Mouse (Mus musculus) T-helper 17 cell (primary cell): ENCODE data around the gene Sipa1l1.

Experiments
- in situ Hi-C, 2 experiments: fragments of 300-600 bp; cut with MboI, MseI; formaldehyde crosslinking; loops; 1 replicate in 1 of 2; 2 replicates in 1 of 2; pipeline ENCODE4 v1.15.1; 2025; ENCODE audit warnings: high pct_unique_total_duplicates in 2 of 2

Gene Sipa1l1

DNA sequence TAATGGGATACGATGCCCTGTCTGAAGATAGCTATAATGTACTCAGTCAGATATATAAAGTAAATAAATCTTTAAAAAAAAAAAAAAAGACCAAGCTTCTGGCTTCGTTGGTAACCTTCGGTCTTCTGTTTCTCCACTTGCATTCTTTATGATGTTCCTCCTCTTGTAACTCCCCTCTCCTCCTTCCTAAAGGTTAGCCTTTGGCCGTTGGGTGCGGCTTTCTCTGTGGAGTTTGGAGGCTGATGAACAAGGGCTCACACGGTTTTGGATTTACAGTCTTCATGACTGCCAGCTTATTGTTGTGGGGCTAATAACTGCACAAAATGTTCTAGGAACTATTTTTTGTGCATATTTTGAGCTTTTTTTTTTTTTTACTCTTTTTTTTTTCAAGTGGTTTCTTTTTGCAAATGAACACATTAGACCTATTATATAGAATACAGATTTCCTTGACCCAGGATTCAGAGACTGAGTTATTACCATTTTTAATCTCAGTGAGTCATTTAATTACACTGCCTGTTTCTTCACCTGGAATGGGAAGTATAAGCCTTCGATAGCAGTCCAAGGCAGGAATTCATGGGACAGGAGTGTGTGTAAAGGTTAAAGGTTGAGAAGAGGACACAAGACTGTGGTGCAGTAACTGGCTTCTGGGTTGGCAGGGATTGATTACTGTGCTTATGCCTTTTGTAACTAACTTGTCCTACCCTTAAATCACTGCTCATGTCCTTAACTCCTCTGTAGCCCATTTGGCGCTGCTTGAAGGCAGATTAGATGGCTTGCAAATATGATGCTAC is 37.9 kb downstream of the Sipa1l1 start:
- in situ Hi-C loops: loop anchor here in 1 of 2 experiments (10.0 kb wide), 1 partner anchor 1398 kb away; no protein-coding TSS in a partner anchor

DNA sequence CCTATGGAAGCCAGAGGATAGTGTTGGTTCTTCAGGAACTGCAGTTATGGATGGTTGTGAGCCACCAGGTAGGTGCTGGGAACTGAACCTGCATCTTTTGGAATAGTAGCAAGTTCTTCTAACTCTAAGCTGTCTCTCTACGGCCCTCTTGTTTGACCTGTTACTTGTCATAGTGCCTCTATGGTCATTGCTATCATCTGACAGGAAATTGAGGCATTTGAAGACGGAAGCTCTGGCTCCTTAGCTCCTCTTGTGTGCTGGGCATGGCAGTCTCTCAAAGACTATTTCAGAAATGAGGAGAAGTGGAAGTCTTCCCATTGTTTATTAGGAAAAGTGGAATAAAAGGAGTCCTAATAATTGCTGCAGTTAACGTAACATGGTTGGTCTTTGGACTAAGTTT is 38.9 kb downstream of the Sipa1l1 start:
- in situ Hi-C loops: loop anchor here in 1 of 2 experiments (10.0 kb wide), 1 partner anchor 1397 kb away; no protein-coding TSS in a partner anchor

DNA sequence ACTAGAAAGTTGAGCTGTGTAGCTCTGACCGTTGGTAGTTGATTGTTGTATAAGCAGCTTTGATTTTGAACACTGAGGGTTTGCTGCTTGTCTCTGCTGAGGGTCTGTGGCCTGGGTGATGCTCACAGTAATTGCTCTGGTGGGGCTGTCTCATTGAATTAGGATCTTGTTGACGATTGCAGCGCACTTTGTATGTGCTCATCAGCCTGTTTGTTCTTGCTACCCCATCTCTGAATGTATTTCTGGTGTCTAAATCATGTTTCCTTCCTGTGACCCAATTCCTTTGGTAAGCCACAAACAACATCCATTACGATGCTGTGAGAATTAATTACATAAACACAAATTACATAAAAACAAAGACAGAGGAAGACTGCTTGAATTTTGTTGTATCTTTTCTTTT is 39.5 kb downstream of the Sipa1l1 start:
- in situ Hi-C loops: loop anchor here in 1 of 2 experiments (10.0 kb wide), 1 partner anchor 1396 kb away; no protein-coding TSS in a partner anchor

DNA sequence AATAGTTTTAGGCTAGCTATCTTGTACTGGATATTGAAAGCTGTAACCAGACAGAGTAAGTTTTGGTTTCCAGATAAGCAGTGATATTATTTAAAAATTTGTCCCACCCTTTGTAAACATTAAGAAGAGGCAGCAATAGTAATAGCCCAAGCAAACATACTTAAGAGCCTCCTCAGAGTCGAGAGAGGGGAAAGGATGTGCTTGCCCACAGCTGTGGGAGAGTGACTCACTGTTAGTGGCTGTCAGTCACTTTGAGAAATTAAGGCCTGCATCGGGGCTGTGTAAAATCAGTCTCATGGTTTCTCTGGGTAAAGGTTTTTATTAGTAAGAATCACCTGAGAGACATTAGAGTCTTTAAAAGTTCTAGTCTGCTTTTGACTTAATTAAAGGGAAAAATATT is 40.6 kb downstream of the Sipa1l1 start:
- in situ Hi-C loops: loop anchor here in 1 of 2 experiments (10.0 kb wide), 1 partner anchor 1395 kb away; no protein-coding TSS in a partner anchor

DNA sequence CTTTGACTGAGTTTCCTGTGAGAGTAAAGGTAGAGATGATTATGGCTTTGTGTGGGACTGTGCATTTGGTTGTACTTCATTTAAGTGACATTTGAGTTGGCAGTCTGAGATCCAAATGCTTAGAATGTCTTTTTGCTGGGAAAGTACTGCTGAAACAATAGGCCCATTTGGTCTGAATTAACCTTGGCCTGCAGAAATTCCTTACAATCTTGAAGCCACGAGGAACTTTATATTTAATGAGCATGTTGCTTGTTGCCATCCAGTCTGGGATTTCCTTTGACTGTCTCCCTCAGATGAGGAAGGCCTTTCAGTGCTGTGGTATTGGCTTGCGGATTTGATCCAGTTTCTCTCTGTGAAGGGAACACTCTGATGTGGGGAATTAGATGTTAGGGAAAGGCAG is 43.9 kb downstream of the Sipa1l1 start:
- in situ Hi-C loops: no loop called here

DNA sequence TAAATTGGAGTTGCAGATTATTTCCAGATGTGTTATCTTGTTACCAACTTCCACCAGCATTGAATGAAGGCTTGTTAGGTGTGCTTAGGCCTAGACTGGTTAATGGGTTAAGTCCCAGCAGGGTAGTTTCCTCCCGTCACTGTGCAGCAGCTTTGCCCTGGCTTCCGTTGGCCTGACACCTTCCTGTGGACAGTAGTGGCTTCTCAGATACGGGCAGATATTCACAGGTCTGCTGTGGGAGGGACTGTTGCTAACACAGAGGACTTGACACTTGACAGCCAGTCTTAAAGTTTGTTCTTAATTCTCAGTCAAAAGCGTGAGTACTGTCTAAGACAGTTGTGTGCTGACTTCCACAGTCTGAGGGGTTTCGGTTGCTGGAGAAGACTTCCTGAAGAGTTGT is 45.8 kb downstream of the Sipa1l1 start:
- in situ Hi-C loops: no loop called here

DNA sequence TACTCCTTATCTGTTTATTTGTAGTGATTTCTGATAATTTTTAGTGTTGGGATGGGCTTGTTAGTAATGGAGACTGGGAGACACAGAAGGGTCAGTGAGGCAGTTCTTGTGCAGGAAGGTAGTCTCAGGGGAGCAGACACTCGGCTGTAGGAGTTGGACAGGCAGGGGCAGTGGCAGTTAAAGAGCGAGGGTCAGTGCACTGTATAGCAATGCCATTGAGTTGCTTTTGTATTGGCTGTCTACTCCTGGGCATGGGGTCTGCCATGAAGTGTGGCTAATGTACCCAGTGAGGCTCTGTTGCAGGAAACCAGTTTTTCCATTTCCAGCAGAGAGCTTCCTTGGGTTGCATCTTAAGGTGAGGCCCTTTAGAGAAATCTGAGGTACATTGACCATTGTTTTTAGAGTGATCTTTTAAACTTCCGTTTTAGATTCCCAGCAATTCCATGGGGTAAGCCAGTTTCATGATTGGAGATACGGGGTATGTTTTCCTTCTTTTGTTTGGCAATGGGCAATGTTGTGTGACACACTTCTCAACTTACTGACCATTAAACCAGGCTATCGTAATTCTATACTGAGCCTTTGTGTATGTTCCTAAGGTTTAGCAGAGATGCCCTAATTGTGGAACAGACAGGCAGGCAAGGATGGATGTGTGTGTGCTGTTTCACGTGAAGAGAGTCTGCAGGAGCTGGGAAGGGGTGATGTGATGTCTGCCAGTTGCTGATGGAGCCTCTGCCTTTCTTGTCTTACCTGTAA is 47.9 kb downstream of the Sipa1l1 start:
- in situ Hi-C loops: no loop called here

DNA sequence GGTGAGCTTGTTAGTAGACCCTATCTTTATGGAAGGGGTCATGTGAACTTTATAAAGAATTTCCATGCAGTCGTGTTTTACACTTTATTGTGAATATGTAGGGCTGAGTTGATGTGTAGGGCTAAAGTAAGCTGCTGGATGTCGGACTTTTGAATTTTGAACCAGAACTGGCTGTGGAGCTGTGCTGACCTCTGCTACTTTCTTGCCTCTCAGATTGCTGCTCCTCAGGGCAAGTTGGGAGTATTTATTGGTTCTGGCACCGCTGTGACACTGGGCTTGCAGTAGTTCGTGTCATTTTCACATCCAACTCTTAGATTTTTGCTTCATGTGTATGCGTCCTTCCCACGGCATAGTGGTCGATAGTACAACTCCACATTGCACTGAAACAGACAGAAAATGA is 49.1 kb downstream of the Sipa1l1 start:
- in situ Hi-C loops: no loop called here

DNA sequence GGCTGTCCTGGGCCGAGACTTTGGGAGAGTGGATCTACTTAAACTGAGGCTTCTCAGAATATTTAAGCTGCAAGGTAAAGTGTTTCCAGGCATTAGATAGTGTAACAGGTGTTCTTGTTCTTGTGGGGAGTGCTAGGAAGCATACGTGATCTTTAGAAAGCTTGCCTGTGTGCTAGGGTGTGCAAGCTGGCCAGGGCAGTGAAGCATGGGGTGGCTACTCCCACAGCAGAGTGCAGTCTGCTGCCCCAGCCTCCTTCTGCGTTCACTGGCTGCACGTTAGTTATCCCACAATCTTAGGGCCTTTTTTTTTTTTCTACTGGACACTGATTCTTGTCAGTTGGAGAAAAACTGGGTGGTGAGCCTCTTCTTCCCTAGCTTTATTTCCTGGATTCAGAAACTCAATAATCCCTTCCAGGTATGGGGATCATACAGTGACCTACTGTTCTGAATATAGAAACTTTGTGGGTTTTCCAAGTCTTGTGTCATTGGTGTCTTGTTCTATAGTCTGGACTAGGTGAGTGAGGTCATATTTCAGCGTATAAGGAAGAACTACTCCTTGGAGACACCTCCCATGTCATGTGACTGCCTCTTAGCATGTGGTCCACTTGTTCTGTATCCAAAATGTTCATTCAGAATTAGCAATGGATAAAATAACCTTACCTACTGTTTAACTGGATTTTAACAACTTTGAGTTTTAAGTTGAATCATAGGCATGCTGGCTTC is 51.4 kb downstream of the Sipa1l1 start:
- in situ Hi-C loops: no loop called here

DNA sequence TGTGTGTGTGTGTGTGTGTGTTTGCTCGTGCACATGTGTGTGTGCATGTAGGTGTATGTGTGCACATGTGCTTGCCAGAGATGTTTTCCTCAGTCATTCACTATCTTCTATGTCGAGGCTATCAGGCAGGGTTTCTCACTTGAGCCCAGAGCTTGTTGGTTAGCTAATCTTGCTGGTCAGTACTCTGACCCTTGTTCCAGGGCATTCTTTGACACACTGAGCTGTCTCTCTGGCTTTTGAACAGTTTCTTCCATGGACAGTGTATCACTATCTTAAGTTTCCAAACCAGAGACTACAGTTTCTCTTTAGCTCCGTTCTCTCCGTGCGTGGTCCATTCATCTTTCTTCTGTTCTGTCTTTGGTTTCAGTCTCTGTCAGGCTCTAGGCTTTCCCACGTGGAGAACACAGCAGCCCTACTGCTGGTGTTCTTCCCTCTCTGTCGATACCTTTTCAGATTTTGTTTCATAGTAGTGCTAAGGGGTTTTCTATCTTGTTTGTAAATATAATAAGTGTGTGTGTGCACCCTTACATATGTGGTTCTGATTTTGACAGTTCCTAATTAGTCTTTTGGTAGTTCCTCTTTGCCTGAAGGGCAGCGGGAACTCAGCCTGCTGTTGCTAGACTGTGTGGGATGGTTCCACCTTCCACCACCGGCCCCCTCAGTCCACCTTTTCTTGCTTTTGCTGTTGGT is 54.2 kb downstream of the Sipa1l1 start:
- in situ Hi-C loops: no loop called here

DNA sequence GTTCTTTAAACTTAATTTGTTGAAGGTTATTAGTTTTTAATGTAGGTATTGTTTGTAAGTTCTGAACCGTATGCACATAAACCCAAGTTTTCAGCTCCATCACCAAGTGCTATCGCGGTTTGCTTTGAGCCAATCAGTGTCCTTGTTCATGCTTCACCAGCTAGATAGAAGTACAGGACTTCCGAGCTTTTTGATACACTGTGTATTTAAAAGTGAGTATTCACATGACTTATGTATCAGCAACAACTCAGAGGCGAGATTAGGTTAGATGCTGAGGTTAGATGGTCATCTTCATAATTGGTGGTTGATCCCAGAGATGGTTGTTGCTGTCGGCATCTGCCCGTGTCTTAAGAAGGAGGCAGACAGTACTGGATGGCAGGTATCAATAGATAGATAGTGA is 55.7 kb downstream of the Sipa1l1 start:
- in situ Hi-C loops: no loop called here

DNA sequence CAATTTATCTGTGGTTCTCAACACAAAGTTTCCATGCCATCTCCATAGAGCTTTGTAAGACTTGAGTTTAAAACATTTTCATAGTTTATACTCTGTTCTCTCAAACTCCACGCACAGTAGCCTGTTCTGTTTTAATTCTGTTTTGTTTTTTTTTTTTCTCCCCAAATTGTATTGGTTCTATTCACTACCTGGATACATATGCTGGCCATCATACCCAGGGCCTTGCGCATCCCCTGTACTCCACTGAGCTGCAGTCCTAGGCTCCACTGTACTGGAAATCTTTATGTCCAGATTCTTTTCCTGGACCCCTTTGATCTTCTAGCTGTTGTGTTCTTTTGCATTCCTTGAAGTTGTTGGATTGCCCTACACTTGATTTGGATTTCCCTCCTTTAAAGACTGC is 56.2 kb downstream of the Sipa1l1 start:
- in situ Hi-C loops: no loop called here

DNA sequence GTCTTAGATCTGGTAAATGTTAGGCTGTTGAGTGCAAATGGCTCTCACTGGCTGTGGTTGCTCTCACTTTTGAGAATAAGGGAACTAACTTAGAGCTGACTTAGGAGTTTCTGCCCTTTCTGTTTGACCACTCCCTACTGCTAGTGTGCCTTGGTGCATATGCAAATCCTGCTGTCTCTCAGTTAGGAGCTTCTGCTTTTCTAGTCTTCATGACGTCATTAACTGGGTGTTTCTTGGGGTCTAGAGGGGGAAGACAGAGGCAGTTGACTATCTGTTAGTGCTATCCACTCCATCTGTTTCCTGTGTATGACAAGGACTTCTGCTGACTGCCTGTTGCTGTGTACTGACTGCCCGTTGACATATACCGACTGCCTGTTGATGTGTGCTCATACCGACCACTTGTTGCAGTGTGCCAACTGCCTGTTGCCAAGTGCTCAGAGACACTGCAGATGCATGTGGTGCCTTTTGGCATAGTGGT is 56.7 kb downstream of the Sipa1l1 start:
- in situ Hi-C loops: no loop called here

DNA sequence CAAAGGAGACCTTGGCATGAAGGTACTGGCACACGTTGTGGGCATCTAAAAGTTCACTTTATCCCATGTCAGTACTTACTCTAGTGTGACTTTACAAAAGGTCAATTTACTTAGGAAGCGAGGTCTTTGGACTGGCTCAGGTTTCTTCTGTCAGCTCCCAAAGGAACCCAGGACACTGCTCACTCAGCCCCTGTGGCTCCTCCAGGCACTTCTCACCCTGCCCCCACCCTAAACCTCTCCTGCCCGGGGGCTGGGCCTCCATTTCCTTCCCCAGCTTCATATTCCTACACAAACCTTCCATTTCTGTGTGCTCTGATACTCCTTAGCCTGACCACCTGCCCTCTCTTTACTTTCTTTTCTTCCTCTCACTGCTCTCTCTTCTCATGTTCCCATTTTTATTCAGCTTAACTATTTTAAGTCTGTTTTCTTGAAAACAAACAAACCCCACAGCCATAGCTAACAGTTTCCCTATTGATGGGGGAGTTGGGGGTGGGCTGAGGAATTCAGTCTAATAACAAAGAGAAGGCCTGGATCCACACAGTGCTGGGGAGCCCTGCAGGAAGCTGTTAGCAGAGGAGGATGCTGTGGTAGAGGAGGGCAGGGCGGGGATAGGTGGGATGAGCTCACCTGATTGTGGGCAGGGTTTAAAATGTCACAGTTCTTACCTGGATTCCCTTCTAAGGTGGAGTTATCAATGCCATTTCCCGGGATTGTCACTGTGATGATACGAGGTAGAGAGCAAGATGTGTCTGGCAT is 57.4 kb downstream of the Sipa1l1 start:
- in situ Hi-C loops: no loop called here

DNA sequence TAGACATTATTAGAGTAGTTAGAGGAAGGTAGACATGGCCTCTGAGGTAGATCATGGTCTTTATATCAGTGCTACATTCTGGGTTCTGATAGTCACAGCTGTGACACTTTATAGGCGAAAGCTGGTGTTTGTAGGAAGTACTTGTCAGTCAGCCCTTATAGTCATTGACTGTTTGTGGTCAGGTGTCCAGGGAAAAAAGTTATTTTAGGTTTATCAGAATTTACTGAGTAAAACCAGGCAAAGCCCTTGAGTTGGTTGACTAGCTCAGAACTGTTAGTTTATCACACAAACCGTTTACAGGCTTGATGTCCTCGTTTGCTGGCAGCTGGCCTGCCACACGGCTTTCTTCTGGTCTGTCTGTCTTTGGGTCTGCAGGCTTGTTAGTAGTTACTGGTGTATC is 61.0 kb downstream of the Sipa1l1 start:
- in situ Hi-C loops: no loop called here

DNA sequence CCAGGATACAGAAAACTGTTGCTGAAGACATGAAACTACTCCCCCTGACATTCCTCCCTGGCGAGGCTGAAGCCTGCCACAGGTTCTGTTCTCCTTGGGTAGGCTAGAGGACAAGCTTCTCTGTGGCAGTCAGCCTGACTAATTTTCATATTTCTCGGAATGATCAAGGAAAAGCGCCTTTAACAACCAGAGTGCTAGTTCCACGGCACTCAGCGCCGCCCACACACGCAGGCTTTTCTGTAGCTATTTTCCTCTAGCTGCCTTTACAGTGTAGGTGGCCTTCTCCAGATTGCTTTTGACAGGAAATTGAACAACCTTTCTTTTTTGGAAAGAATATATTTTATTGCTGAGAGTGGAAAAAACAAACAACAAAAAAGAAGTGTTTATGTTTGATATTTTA is 62.1 kb downstream of the Sipa1l1 start:
- in situ Hi-C loops: no loop called here

DNA sequence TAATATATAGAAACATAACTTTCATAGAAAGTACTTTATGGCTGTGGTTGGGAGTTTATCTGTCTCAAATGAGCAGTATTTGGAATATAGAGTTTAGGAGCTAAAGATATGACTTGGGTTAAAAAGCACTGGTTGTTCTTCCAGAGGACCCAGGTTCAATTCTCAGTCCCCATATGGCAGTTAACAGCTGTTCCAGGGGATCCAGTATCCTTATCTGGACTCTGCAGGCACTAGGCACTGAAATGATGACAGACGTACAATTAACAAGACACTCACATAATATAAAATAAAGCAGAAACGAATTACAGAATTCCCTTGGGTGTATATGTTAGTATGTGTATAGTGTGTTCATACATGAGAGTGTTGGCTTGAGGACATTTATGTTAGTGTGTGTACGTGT is 64.1 kb downstream of the Sipa1l1 start:
- in situ Hi-C loops: no loop called here

DNA sequence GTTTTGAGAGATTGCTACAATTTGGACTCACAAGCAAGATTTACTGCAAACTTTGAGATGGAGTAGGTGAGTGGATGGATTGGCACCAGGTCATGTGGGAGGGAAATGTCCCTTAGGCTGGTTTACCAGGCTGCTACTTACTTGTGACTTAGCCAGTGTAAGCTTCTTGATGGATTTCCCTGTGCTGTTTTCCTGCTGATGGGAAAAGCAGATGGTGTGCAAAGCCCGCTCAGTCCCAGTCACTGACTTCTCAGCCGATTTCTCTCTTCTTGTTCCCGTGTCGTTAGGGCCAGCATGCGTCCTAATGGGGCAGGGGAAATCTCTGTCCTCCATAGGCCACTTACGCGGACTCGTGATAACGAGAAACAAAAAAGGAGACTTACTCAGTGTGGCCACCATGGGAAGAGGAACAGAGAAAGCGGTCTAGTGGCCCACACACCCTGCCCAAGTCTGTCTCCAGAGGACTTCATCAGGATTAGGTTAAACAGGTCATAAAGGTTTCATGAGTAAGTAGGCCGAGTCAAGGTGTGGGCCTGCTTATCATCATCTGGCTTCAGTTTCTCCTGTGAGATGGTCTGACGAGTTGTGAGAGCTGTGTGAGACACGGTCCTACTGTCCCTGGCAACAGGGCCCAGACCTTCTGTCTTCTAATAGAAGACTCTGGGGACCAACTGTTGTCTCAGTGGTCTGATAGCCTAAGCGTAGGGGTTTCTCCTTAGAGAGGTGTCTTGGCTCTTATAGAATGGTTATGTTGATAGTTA is 65.5 kb downstream of the Sipa1l1 start:
- in situ Hi-C loops: no loop called here

DNA sequence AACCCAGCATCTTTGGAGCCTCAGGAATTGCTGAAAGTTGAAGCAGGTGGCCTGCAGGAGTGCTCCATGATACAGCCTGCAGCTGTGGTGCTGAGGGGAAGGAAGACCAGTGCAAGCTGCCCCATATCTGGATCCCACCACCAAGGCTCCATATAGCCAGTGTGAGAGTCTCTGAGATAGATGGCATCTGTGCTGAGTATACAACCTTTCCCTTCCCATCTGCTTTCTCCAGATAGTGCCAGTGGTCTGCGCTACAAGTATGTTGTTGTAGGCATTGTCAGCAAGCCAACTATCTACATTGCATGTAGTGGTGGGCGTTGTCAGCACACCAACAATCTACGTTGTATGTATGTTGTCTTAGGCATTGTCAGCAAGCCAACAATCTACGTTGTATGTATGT is 68.0 kb downstream of the Sipa1l1 start:
- in situ Hi-C loops: no loop called here

DNA sequence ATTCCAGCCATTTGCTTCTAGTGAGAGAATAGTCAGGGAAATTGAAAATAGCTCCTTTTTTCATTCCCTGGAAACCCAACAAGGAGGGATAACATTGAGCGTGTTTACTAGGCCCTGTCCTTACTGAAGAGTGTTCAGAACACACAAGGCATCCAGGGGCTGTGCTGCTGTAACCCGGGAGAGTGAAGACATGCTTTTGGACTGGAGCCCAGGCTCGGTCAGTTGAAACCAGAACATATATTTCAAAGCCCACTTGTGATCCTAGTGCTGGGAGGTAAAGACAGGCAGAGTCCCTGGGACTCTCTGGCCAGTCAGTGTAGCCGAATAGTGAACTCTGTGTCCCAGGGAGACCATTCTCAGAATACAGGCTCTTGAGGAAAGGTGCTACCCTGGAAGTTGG is 68.8 kb downstream of the Sipa1l1 start:
- in situ Hi-C loops: no loop called here
